Mouse (Mus musculus) cortical plate, adult 2 months (tissue): ENCODE measurements around the gene Slc26a10. TPM values are rescaled to one million over a fixed set of nuclear protein-coding genes. Genes with fewer than 3 reads are reported as not detected.
"Not testable (repeated sequence)": the region's sequence is repeated elsewhere in the genome, so short reads cannot be mapped to it uniquely, and the experiment has no call there.

Source experiments
- H3K27ac ChIP-seq: fragments of 200-500 bp; 2 replicates; pipeline ENCODE4 v1.5.1; 2012; ENCODE audit warnings: low read length, control low read depth, inconsistent platforms; ENCODE audit not compliant: insufficient read depth
- H3K4me1 ChIP-seq: fragments of 200-500 bp; 2 replicates; pipeline ENCODE4 v1.6.1; 2011; ENCODE audit warnings: low read length; ENCODE audit not compliant: control insufficient read depth, insufficient read depth
- H3K4me3 ChIP-seq: fragments of 200-500 bp; 2 replicates; pipeline ENCODE4 v1.5.1; 2011; ENCODE audit warnings: mild to moderate bottlenecking, low read length, control low read depth; ENCODE audit not compliant: insufficient read depth
- CTCF ChIP-seq: fragments of 200-500 bp; IDR thresholded peaks from 2 replicates; pipeline ENCODE4 v1.5.1; 2011; ENCODE audit warnings: mild to moderate bottlenecking, control low read depth, low read length; ENCODE audit not compliant: insufficient read depth; ENCODE audit errors: extremely low read depth
- POLR2A ChIP-seq: fragments of 200-500 bp; IDR thresholded peaks from 2 replicates; pipeline ENCODE4 v1.6.1; 2011; ENCODE audit warnings: mild to moderate bottlenecking, low read length, control low read depth; ENCODE audit not compliant: insufficient read depth; ENCODE audit errors: extremely low read depth
- polyA plus RNA-seq: library from polyadenylated mRNA; depleted of rRNA; stranded (reverse); fragments of >200 nt; gene quantifications from 2 replicates; pipeline ENCODE4 v1.2.3, GENCODE M21; 2012

Slc26a10 gene
- polyA plus RNA-seq, 1 experiment: 8.7 TPM

DNA sequence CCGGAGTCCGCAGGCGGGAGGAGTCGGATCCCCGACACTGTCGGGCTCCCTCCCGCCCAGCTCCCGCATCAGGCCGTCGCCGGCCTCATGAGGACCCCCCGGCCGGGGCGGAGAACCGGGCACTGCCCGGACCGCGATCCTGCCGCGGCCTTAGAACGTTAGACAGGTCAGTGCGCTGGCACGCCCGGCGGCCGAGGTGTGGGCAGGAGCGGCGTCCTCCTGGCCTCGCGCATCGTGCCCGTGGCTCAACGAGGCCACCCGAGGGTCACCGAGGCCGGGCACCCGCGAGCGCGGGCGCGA, 15.1 kb downstream of the Slc26a10 start:
- Histone ChIP-seq H3K4me1 (peaks cover 2% of the 10 kb centered on the region; the same call in 1 of the 2 replicates), H3K27ac (peak overlapping the region; percentile 93), H3K4me3 (peak overlapping the region; percentile 94)
- TF ChIP-seq CTCF: no peak
- no peak for TF ChIP-seq POLR2A

DNA sequence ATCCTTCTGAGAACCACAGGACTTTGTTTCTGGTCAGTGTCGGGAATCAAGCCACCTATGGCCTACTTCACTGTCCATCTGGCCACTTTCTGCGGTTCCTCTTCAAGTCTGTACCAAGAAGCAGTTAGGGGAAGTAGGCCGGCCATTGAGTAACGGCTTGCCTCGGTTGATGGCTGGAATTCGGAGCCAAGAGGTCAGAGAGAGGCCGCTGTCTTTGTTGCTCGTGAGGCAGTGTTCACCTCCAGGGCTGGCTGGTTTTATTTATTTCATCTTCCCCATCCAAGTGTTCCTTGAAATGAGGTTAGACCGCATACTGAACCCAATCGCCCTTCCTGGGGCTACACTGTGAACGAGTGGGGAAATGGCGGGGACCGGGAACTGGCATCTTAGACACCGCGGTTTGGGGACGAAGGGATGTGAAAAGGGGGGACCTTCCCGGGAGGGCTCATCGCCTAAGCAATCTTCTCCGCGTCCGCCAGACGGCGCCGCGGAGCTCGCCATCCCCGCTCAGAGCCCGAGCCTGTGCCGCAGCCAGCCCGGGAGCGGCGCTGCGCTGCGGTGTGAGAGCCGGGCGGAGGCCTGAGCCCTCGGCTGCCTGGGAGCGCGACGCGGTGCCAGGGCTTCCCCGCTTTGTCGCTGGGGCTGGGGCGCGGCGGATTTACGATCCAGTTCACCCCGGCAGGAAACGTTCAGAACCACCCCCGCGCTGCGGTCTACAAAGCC, 15.7 kb downstream of the Slc26a10 start, which contains the start of gene B4galnt1:
Gene B4galnt1, plus strand, starts transcription at position 595 of the 723 bp plus-strand sequence.
- peak; percentile 58; the same call in 1 of the 2 replicates for TF ChIP-seq POLR2A
- peak; percentile 61 for TF ChIP-seq CTCF
- Histone ChIP-seq H3K4me3 (peak within 1 kb of the TSS; percentile 94), H3K4me1 (peaks cover 2% of the 10 kb centered on the region; the same call in 1 of the 2 replicates), H3K27ac (peak within 1 kb of the TSS; percentile 93)

DNA sequence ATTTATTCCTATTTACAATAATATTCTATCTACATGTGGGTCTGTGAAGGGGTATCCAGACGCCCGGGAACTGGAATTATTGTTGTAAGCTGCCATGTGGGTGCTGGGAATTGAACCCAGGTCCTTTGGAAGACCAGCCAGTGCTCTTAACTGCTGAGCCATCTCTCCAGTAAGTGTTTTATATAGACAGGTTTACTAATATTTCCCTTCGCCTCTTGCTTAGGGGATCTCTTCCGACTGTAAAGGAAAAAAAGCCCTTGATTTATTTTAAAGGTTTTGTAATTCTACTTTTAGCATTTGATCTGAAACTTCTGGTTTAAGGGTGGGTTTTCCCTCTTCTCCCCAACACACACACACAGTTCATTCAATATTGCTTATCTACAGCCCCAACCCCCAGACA, 16.3 kb downstream of the Slc26a10 start:
- Histone ChIP-seq H3K4me3 (peak overlapping the region; percentile 94; the same call in 1 of the 2 replicates), H3K4me1 (peaks cover 2% of the 10 kb centered on the region; the same call in 1 of the 2 replicates), H3K27ac (no peak overlapping the region)
- TF ChIP-seq CTCF: no peak
- TF ChIP-seq POLR2A: no peak

DNA sequence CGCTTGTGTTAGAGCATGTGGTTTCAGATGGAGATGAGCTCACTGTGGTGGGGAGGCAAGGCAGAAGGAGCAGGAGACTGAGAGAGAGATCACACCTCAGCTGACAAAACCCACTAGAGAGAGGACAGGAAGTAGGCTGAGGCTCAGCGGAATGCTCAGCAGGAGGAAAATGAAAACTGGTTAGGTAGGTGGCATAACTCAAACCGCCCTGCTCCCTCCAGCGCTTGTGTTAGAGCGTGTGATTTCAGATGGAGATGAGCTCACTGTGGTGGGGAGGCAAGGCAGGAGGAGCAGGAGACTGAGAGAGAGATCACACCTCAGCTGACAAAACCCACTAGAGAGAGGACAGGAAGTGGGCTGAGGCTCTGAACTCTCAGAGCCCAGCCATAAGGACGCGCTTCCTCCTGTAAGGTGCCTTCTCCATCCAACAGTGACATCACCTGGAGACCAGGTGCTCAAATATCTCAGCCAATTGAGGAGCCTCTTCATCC, 17.6 kb downstream of the Slc26a10 start:
- H3K27ac ChIP-seq: peak overlapping the region; percentile 34; the same call in 1 of the 2 replicates
- not testable (repeated sequence) for H3K4me3 ChIP-seq, H3K4me1 ChIP-seq
- 0 out of 2 replicates have a peak, but pooled peaks have one; percentile 58 for TF ChIP-seq POLR2A

DNA sequence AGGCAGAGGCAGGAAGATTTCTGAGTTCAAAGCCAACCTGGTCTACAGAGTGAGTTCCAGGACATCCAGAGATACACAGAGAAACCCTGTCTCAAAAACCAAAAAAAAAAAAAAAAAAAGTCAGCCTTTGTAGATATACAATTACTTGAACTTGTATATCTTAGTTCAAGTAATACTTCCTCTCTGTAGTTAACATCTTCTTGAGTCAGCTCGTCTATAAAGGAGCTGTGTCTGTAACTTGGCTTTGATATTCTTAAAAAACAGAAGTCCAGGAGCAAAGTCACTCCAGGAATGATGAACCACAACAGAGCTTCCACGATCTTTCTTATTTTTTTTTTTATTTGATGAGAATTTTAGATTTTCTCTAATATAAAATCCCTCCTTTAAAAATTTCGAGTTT, 19.7 kb downstream of the Slc26a10 start:
- H3K27ac ChIP-seq: no peak overlapping the region
- no peak overlapping the region for H3K4me3 ChIP-seq
- H3K4me1 ChIP-seq: no peaks in the 10 kb centered on the region
- TF ChIP-seq CTCF: no peak
- TF ChIP-seq POLR2A: no peak

DNA sequence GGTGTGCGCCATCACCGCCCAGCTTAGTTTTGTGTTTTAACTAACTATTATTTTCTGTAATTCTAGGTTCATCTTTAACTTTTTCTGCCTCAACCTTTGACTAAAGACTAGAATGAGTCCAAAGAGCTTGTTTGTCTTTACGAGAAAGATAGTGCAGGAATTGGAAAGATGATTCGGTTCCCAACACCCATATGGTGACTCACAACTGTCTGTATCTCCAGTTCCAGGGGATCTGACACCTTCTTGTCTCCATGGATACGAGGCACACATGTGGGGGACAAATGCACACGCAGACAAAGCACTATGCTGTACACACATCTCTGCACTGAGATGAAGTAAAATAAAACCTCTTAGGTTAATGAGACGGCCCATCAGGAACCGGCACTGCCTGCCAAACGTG, 20.4 kb downstream of the Slc26a10 start:
- TF ChIP-seq POLR2A (no peak), CTCF (no peak)
- H3K27ac ChIP-seq: no peak overlapping the region
- H3K4me1 ChIP-seq: no peaks in the 10 kb centered on the region
- no peak overlapping the region for H3K4me3 ChIP-seq

DNA sequence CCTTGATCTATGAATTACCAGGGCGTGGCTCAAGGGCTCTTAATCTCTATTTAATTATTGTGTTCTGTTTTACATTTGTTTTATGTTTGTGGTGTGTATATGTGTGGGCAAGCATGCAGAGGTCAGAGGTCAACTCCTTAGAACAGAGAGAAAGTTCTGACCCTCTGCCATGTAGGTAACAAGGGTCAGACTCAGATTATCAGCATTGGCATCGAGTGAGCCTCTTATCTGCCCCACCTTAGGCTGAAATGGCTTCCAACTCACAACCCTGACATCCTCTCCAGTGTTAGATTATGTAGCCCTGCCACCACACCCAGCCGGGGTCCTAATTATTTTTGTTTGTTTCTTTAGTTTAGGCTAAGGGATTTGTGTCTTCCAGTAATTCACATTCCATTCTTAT, 22.0 kb downstream of the Slc26a10 start:
- Histone ChIP-seq H3K27ac (no peak overlapping the region), H3K4me1 (no peaks in the 10 kb centered on the region), H3K4me3 (no peak overlapping the region)
- no peak for TF ChIP-seq POLR2A
- TF ChIP-seq CTCF: no peak

DNA sequence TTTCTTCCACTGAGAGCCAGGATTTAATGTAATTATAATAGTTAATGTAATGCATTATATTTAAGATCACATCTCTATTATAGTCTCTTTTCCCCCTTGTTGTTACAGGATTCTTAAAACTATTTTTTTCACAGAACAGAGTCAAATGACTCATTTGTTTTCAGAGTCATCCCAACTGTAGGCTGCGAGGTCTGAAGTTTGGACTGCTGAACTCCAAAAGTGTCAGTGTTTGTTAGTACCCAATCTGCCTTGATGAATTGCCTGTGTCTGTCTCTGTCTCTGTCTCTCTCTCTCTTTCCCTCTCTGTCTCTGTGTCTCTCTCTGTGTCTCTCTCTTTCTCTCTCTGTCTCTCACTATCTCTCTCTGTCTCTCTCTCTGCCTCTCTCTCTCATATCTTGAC, 23.9 kb downstream of the Slc26a10 start:
- Histone ChIP-seq H3K4me3 (no peak overlapping the region), H3K4me1 (no peaks in the 10 kb centered on the region), H3K27ac (no peak overlapping the region)
- TF ChIP-seq CTCF (no peak), POLR2A (no peak)

DNA sequence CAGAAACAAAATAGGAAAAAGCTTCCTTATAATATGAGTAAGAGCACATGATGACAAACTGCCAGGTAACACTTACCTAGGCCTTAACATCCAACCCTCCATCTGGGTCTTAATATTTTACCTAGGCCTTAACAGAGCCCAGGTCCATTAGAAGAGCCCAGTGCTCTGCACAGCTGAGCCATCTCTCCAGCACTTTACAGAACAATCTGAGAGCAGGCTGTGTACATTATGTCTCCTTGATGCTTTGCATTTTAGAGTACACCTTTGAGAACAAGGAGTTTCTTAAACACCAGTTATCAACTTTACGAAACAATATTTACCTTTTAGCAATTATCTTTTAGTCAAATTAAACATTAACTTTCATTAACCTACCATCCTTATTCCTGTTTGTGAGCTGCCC, 24.4 kb downstream of the Slc26a10 start:
- H3K4me1 ChIP-seq: no peaks in the 10 kb centered on the region
- TF ChIP-seq CTCF (no peak), POLR2A (no peak)
- H3K27ac ChIP-seq: no peak overlapping the region
- no peak overlapping the region for H3K4me3 ChIP-seq

DNA sequence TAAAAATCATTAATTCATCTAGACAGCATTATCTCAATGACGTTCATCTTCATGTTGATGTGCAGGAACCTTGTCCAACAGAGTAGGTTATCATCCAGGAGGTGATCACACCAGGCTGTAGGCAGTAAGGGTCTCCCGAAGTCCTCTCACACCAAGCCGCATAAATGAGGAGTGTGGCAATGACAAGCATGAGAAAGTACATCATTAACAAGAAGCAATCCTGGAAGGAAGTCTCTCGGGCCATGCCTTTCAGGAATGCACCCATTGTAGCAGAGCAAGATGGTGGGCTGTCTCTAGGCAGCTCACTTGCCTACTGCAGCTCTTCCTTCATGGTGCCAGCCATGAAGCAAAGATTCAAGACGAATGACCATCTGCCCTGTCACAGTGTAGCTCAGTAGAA, 25.8 kb downstream of the Slc26a10 start:
- no peak overlapping the region for H3K4me3 ChIP-seq
- H3K27ac ChIP-seq: no peak overlapping the region
- TF ChIP-seq POLR2A (no peak), CTCF (no peak)
- no peaks in the 10 kb centered on the region for H3K4me1 ChIP-seq
